Mouse (Mus musculus) thymus, adult 2 months (tissue): ENCODE measurements around the gene Pip5k1b. TPM values are rescaled to one million over a fixed set of nuclear protein-coding genes. Genes with fewer than 3 reads are reported as not detected.

Experiments
- DNase-seq: peaks from one replicate; pipeline ENCODE4 v3.0.0; 2021
- H3K27ac ChIP-seq: fragments of 200-500 bp; 2 replicates; pipeline ENCODE4 v1.5.1; 2012; ENCODE audit warnings: low read length, control low read depth; ENCODE audit not compliant: control insufficient read depth, insufficient read depth
- H3K27me3 ChIP-seq: fragments of 200-500 bp; 2 replicates; pipeline ENCODE4 v1.6.1; 2012; ENCODE audit warnings: mild to moderate bottlenecking, low read length, moderate library complexity, mixed read lengths; ENCODE audit not compliant: control insufficient read depth, insufficient read depth
- H3K36me3 ChIP-seq: fragments of 200-500 bp; 2 replicates; pipeline ENCODE4 v1.6.1; 2012; ENCODE audit warnings: mild to moderate bottlenecking, low read length, moderate library complexity; ENCODE audit not compliant: control insufficient read depth, insufficient read depth
- H3K4me1 ChIP-seq: fragments of 200-500 bp; replicated peaks from 2 replicates; pipeline ENCODE4 v1.6.1; 2012; ENCODE audit warnings: low read length; ENCODE audit not compliant: control insufficient read depth, insufficient read depth
- H3K4me3 ChIP-seq: fragments of 200-500 bp; 2 replicates; pipeline ENCODE4 v1.5.1; 2012; ENCODE audit warnings: mild to moderate bottlenecking, low read length, control low read depth, moderate library complexity; ENCODE audit not compliant: control insufficient read depth, insufficient read depth
- CTCF ChIP-seq: fragments of 200-500 bp; IDR thresholded peaks from 2 replicates; pipeline ENCODE4 v1.5.1; 2012; ENCODE audit warnings: mild to moderate bottlenecking, control low read depth, low read length, moderate library complexity, borderline replicate concordance; ENCODE audit not compliant: control insufficient read depth, poor library complexity, insufficient read depth; ENCODE audit errors: extremely low read depth
- POLR2A ChIP-seq: fragments of 200-500 bp; IDR thresholded peaks from 2 replicates; pipeline ENCODE4 v1.6.1; 2012; ENCODE audit warnings: mild to moderate bottlenecking, low read length, control low read depth, moderate library complexity; ENCODE audit not compliant: control insufficient read depth, poor library complexity, insufficient read depth; ENCODE audit errors: extremely low read depth
- WGBS: fragments of 180-500 bp; shearing (Covaris S2); methylation state at CpG from one replicate; pipeline ENCODE4 v1.1.7; 2018; 5-methylcytosine and 5-hydroxymethylcytosine counted together
- polyA plus RNA-seq: library from polyadenylated mRNA; depleted of rRNA; stranded (reverse); fragments of >200 nt; gene quantifications from 2 replicates; pipeline ENCODE4 v1.2.3, GENCODE M21; 2012

Gene Pip5k1b
- polyA plus RNA-seq, 1 experiment, result 5.0 TPM

- H3K27me3 ChIP-seq, result no peaks in the 10 kb centered on the region
- H3K36me3 ChIP-seq, result no peaks in the 10 kb centered on the region
- no peak for DNase-seq
- H3K4me1 ChIP-seq, result no peaks in the 10 kb centered on the region
- WGBS, result 93% methylated on average over 10 of the region's 10 CpGs
- no peak overlapping the region for H3K4me3 ChIP-seq
- no peak for TF ChIP-seq CTCF
- no peak for TF ChIP-seq POLR2A
- no peak overlapping the region for H3K27ac ChIP-seq
These were observed 9.5 kb downstream of the Pip5k1b start for GRCm38 (mm10) chr19:24546153-24546552.

- H3K36me3 ChIP-seq, result no peaks in the 10 kb centered on the region
- no peaks in the 10 kb centered on the region for H3K4me1 ChIP-seq
- no peak for DNase-seq
- no peak for TF ChIP-seq CTCF
- no peak for TF ChIP-seq POLR2A
- no peak overlapping the region for H3K27ac ChIP-seq
- H3K27me3 ChIP-seq, result no peaks in the 10 kb centered on the region
- WGBS, result 96% methylated on average over 14 of the region's 14 CpGs
- H3K4me3 ChIP-seq, result no peak overlapping the region
These were observed 12.0 kb downstream of the Pip5k1b start for GRCm38 (mm10) chr19:24543386-24544350.

GRCm38 (mm10) chr19:24542293-24542675, 13.4 kb downstream of the Pip5k1b start:
- WGBS, result 92% methylated on average over 7 of the region's 7 CpGs
- TF ChIP-seq CTCF (no peak), POLR2A (no peak)
- Histone ChIP-seq H3K4me3 (no peak overlapping the region), H3K4me1 (no peaks in the 10 kb centered on the region), H3K36me3 (no peaks in the 10 kb centered on the region), H3K27me3 (no peaks in the 10 kb centered on the region), H3K27ac (no peak overlapping the region)
- DNase-seq, result no peak

GRCm38 (mm10) chr19:24541669-24542292, 13.9 kb downstream of the Pip5k1b start:
- no peak overlapping the region for H3K27ac ChIP-seq
- H3K4me3 ChIP-seq, result no peak overlapping the region
- no peaks in the 10 kb centered on the region for H3K36me3 ChIP-seq
- 96% methylated on average over 17 of the region's 17 CpGs for WGBS
- no peaks in the 10 kb centered on the region for H3K27me3 ChIP-seq
- TF ChIP-seq POLR2A (no peak), CTCF (no peak)
- DNase-seq, result no peak
- no peaks in the 10 kb centered on the region for H3K4me1 ChIP-seq

GRCm38 (mm10) chr19:24540952-24541668, 14.6 kb downstream of the Pip5k1b start:
- Histone ChIP-seq H3K27ac (no peak overlapping the region), H3K4me1 (no peaks in the 10 kb centered on the region)
- WGBS, result 63% methylated on average over 10 of the region's 10 CpGs

GRCm38 (mm10) chr19:24539041-24539440, 16.6 kb downstream of the Pip5k1b start:
- DNase-seq, result no peak
- TF ChIP-seq POLR2A, result no peak
- TF ChIP-seq CTCF, result no peak
- no peak overlapping the region for H3K4me3 ChIP-seq
- no peak overlapping the region for H3K27ac ChIP-seq
- no peaks in the 10 kb centered on the region for H3K27me3 ChIP-seq
- H3K4me1 ChIP-seq, result no peaks in the 10 kb centered on the region
- H3K36me3 ChIP-seq, result no peaks in the 10 kb centered on the region
- WGBS, result 100% methylated on average over 1 of the region's 1 CpGs

More at GRCm38 (mm10) chr19:24540952-24541668, 14.6 kb downstream of the Pip5k1b start:
- Histone ChIP-seq H3K27me3 (no peaks in the 10 kb centered on the region), H3K36me3 (no peaks in the 10 kb centered on the region), H3K4me3 (no peak overlapping the region)
- TF ChIP-seq CTCF (no peak), POLR2A (no peak)
- no peak for DNase-seq
